Mouse (Mus musculus): ENCODE results near the gene Fhit.

Gene Fhit

DNA sequence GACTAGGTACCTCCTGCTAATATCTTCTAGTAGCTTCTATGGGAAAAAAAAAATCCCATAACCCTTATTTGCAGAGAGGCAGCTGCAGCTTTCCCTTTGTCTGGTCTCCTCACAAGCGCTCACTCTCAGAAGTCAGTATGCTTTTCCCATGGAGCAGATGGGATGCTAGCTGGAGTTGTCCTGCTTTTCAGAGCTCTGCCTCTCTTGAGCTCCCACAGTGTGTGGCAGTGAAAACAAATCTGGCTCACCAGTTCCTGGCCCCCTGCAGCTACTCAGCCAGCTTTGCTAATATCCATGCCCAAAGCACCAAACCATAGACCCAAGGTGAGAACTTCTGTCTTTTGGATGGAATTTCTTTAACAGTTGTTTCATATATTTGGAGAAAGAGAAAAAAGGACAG lies 1510.4 kb downstream of the Fhit start:
- DNase-seq, result no peak

DNA sequence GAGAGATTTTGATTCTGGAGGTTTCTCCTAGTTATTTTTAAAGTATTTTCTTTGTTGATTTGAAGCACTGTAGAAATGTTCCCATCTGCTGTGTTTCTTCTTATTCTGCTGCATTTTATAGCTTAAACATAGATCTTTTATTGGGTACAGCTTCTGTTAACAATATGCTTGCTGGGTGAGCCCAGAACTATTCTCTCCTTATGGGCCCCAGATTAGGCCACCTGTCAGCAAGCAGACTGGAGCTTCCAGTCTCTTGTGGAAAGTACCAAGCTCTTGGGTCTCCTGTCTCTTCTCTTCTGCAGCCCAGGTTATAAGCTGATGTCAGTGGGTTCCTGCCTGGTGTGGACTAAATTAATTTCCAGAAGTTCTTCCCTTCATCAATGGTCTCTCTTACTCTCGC lies 1513.4 kb downstream of the Fhit start:
- no peak for DNase-seq

DNA sequence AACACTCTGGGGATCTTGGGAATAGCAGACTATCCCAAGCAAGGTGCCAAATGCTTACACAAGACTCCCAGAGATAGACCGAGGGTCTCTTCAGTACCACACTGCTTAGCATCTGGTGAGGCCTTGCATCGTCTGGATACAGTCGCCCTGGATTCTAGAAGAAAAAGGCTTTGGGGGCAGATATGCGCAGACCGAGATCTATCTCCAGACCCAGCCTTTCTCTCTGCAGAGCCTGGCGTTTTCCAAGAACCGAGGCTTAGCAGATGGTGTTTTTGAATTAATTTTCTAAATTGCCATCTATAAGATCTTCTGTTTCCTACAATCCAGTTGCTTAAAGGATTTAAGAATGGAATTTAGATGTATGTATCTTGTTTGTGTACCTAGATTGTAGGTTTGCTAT lies 1515.6 kb downstream of the Fhit start:
- DNase-seq, result no peak

DNA sequence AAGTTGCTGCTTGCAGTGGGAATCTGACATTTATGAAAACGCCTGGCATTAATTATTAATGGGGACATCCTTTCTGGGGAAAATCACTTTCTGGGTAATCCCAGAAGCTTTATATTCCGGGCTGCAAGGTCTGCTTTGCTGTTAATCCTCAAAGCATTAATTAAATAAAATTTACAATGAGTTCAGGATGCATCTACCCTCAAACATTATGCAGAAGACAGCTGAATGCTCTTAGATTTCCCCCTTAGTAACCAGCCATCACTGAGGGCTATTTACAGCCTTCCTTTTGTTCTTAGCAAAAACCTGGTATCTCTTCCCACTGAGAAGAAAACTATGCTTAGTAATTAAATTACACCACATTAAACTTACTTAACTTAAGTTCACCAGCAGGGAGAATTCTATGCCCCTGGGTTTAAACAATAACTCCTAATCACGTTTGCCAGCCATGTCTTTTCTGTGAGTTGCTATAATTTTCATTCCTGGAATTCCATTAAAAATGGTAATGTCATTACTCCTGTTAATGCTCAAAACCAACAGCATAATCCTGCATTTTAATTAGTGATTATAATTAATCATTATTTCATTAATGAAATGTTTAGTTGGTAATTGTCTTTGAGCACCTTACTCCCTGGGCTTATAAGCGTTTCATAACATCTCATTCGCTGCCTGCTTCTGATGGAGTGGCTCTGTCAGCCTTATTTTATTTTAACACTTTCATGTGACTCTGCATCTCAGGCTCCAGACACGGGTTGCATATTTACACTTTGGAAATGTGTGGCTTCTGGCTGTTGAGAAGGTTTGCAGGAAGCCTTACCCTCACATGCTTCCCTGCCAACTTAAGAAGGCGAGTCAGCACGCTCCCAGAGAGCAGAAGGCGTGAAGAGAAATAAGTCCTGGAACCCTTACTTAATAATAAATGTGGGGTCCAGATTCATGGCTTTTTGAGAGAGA lies 1517.3 kb downstream of the Fhit start:
- no peak for DNase-seq

DNA sequence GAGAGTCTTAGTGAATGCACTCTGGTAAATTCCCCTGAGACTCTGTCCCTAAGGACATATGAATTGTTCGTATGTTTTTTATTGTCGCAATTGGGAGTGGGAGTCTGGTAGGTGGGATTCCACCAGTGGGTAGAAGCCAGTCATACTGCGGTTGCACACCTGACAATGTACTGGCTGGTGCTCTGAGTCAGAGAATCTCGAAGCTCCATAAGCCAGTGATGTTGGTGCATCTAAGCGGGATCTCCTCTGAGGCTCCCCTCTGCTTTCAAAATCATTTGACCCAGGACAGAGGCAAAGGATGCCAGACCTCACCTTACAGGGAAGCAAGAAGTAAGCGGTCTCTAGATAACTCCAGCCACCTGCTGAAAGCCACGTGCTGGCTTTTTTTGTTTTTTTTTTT lies 1518.1 kb downstream of the Fhit start:
- DNase-seq, result no peak

DNA sequence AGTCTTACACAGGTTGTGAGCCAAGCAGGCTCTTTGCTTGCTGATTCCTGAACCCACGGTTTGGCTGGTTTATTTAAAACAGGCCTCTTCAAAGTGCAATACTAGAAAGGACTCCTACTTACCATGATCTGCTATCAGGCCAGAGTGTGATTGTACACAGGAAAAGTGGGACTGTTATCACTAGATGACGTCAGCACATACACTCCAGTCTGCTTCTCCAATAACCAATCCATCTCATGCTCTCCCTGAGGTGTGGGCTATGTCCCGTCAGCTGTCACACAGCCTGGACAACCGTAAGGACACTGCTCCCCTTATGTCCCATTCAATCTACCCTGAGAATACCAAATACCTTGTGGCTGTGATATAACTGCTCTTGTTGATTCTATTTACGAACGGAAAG lies 1519.2 kb downstream of the Fhit start:
- no peak for DNase-seq

DNA sequence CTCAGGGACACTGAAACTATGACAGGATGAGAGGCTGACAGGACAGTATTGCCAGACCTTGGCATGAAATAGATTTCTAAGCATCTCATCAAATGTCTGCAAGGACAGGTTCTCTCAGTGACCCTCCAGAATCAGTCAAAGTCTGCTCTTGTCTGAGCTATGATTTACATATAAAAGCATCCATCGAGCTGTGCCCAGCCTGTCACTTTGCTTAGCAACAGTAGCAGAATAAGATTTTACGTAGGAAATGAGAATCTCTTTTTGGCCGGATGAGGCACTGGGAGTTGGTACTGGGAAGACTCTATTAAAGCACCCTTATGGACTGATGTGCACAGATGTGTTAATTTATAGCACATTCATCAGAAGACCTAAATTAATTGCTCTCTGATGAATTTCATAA lies 1519.8 kb downstream of the Fhit start:
- DNase-seq, result no peak

DNA sequence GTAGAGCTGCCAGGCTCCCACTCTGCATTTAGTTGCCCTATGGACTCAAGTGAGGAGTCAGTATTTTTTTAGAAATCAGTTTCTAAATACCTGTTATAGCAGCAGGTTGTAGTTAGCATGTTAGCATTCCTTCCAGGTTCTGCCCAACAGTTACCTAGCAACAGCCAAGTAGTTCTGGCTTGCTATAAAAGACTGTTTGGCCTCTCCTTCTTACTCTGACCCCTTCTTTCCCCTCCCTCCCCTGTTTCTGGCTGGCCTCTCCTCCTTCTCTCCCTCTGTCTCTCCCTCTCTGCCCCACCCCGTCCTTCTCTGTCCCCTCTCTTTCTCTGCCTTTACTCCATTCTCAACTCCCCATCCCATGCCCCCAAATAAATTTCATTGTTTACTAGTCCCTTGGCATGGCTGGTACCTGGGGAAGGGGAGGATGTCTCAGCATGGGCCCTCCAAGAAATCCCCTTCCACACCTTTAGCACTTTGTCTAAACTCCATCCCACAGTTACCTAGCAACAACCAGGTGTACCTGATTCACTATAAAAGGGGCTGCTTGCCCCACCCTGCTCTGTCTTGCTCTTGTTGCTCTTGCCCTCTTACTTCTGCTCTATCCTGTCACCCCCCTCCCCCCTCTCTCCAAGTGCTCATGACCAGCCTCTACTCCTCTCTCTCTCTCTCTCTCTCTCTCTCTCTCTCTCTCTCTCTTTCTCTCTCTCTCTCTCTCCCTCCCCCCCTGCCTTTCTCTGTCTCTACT lies 1527.4 kb downstream of the Fhit start:
- no peak for DNase-seq

DNA sequence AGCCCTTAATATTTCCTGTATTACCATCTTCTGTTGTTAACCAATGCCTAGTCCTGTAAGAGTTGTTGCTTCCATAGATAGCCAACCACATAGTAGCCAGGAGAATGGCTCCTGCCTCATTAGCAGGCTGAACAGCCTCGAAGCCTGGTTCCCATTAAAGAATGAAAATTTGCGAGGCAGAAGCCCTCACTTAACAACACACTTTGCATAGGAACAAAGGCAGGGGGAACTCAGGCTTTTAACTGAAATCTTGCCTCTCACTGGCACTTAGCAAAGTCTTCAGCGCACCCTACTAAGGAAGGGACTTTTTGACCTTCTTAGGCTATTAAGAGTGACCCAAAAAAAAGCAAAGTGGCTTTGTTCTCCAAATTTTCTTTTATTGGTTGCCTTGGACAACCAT lies 1529.3 kb downstream of the Fhit start:
- no peak for DNase-seq

DNA sequence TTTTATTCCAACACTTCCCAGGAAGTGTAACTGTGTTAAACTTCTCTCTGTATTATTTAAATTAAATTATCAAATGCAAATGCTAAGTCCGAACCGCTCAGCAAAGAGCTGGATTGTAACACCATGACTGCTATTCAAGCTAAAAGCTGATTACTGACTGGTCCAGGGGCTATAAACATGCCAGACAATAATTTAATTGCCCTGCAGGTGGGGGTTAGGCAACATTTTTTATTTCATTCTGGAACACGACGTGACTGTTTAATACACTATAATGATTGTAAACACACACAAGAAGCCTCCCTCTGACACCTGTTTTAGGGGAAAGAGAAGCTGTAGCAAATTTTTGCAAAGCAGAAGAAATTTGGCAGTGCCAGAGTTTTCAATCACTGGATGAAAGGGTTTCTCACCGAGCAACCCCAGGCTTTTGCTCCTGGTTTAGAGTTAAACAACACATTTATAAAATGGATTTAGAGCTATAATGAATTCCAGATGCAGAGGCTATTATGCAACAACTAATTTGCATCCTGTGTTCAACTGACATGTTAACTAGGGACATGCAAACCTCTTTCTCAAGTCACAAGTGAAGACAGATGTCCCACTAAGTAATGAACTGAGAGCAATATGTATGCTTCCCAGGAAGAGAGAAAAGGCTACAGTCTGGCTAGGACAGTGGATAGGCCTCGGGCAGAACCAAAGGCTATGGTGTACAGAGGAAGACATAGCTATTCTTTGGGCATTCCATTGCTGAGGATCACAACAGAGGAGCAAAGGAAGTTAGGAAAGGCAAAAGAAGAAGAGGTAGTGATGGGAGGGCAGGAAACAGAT lies 1538.4 kb downstream of the Fhit start:
- DNase-seq, result no peak

DNA sequence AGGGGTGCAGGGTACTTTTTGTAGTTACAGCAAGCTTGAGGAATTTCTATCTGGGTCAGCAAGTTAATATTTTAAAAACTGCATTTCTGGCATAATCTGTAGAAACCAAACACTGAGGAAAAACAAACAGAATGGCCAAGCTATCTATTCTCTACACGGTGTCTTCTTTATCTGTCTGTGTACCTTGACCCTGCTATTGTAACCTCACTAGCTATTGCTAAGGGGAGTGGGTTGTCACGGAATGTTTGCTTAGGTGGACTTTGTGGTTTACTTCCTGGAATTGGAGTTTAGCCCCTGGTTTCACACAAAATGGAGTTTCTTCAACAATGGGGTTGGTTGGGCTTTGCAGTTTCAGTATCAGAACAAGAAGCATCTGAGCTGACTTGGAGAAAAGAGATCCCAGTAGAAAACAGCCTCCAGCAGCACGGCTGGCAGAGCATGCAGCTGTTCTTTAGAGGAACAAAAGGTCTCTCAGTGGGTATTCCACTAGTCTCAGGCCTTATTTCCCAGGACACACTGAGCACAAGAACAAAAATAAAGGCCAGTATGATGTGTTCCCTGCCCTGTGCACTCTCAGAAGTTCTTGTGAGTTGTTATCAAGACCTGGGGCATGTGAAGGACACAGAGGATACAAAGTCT lies 1540.8 kb downstream of the Fhit start:
- DNase-seq, result no peak

DNA sequence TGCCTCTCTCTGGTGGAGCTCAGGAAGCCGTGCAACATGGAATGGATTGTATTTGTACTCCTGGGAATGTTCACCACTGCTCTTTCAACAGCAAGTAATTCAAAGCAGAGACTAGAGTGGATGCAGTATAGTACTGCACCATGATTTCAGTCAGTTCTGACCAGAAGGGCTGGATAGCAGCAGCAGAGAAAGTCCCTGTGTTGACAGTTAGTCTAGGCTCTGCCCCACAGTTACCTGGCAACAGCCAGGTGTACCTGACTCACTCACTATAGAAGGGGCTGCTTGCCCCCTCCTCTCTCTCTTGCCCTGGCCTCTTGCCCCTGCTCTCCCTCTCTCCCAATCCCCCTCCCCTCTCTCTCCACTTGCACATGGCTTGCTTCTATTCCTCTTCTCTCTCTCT lies 1542.0 kb downstream of the Fhit start:
- no peak for DNase-seq

DNA sequence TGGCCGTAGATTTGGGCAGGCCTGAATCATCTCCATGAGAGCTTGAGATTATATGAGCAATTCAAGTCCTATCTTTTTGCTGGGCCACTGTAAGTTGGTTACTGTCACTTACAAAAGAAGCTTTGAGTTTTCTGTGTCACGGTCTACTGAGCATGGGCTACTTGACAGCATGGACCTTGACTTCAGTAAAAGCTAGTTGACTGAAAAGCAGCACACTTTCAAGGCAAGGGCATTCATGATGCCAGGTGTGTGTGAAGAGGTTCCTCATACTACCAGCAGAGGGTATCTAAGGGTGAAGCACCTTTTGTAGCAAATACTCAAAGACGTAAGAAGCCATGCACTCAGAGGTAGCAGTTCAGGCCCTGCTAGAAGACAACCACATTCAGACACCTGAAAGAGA lies 1548.7 kb downstream of the Fhit start:
- DNase-seq, result no peak

DNA sequence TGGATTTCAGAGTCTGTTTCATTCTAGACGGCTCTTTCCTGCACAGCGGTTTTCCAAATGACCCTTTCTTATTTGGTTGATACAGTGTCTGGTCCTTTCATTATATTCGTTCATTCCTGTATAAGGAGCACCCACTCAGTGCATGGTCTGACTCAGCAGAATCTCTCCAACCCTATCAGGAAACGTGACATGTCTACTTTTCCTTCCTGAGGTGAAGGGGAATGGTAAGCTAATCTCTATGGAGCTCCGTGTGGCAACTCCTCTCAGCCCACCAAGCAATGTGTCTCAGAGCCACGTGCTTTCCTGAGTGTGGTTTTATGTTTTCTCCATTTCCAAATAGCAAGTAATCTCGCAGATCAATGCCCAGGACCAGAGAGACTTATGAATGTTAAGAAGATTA lies 1552.7 kb downstream of the Fhit start:
- DNase-seq, result no peak

DNA sequence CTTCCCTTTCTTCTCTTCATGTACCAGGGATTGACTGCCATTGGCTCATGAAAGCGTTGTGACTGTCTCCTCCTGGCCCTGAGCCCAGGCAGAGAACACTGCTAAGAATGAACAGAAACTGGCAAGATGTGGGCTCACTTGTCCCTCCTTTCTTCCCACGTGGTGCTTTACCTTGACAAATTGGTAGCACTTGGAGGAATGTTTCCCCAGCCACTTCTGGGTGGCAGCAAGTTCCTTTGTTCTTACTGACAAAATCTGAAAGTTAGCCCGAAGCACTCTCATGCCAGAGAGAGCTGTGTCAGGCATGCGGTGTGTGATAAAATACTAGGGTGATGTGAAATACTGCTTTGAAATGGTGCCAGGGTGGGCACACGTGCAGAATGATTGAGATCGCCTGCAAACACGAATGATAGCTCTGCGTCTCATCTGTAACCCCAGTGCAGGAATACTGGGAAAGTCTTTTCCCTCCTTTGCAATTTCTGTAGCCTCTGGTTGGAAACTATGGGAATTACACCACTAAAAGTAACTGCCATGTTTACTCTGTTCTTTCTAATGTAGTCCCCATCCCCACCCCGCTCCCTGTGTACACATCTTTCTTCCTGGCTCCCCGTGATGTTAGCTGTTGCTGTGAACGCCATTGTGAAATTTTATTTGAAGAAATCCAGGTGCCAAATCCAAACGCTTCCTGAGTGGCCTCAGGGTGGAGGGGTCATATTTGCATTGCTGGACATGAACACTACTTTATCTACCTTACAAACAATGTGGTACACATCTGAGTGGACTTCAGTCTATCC lies 1555.1 kb downstream of the Fhit start:
- DNase-seq, result peak; percentile 0

DNA sequence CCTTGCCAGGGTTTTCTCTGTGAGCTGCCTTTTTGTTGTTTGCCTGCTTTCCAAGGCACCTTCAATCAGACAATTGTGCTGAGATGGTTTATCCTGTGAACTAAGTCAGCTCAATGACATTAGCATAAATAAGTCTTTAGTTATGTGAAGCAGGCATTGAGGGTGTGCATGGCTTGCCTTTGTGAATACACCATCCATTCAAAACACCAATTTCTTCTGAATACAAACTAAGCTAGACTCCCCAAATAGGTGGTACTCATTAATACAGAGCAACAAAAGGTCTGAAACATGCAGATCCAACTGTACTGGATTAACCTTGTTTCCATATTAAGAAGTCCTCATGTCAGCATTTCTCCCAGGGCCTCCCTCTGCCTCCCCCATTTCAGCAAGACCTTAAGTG lies 1561.6 kb downstream of the Fhit start:
- DNase-seq, result no peak

DNA sequence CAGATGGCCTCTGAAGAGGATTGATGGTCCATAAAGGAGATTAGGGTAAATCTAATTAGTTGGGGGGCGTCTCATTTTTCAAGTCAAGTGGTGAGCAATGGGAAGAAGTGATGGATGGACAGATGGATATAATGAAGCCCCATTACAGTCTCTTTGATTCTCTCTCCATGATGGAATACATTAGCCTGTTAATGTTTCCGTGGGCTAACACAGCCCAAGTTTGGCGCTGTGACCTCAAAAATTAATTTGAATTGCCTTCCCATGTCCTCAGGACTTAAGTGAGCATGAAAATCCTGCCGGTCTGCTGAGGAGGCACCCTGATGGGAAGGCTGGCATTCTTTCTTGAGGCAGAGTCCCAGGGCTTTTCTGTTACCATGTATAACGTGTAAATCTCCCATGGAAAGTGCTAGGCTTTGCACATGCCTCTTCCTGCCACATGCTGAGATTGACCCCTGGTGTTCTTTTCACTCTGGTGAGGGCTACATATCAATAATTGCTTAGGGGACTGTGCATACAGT lies 1564.3 kb downstream of the Fhit start:
- no peak for DNase-seq

DNA sequence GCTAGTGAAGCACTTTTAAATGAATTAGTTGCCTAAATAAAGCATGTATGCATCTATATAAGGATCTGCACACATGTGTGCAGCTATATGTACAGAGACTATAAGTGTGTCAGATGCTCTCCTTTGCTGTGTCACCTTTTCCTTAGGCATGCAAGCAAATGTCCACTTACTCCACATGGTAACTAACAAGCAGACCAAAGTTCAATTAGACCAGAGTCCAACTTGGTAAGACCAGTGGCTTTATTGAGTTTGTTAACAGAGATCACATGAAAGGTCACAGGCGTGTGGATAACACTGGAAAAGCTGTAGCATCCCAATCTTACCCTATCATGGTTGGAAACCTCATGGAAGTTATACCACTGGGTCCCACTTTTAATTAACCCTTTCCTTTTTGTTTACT lies 1572.7 kb downstream of the Fhit start:
- no peak for DNase-seq

DNA sequence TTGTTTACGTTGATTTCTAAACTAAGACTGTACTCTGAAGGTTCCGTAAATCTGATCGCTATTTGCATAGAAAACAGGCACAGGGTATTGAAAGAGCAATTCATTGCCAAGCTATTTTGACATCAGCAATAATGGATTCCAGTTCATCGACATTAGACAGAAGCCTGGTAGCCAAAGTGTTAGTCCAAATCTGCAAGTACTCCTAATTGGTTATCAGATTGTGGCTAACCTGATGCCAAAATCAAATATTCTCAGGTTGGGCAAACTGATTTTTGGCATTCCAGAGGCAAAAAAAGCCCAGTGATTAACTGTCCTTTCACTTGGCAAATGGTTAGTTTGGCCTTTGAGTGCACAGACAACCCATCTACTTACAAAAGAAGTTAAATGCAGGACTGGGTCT lies 1573.9 kb downstream of the Fhit start:
- no peak for DNase-seq

DNA sequence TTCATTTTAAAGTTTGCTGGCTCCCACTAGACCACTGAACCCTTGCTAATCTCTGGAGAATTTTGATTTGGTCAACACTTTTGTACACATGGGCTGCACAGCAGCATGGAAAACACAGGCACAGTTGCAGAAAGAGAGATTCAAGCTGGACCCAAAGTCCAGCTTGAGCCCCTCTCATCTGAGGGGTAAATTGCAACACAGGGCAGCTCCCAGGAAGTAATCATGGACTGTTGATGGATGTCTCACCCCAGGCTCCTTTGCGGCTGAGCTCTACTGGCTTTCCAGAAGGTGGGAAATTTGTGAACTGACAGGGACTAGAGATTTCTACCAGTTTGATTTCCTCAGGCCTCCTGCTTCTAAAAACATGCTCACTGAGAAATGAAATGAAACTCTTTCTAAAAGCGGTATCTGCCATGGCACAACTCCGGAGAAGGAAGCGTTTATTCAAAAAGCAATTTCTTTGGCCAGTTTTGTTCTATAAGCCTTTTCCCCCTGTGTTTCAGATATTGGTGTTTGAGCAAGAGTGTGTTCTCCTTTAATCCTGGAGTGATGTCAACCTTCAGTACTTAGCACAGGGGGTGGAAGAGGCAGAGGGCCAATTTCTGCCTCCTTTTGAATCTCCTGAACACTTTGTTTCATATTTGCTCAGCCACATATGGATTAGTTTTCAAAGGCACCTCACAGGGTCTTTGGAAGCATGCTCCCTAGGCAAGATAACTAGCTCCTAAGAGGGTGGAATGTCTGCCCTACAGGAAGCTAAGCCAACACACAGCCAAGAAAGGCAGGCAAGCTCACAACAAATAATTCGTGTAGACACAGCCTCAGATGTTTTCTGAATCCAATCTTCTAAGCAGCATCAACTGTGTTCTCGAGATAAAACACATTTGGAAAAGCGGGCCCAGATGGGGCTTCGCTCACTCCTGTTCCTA lies 1578.3 kb downstream of the Fhit start:
- no peak for DNase-seq

DNA sequence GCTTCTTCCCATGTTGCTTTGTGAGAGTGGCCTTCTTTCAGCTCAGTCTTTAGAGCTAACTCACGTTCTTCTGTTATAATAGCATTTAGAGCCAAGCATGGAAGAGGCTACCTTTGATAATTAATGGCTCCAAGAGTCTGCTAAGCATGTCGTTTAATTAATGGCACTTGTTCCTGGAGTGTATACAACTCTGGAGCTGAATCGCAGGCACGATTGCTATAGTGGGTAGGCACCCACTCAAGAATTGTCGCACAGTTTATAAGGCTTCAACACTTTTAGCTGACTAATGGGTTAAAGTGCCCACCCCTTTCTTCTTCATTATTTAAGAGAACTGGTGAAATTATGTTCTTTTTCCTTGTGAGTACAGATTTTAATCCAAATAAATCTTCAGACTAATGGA lies 1605.5 kb downstream of the Fhit start:
- no peak for DNase-seq

Data from lung, postnatal 14 days (tissue).